Mouse (Mus musculus) cerebellum, adult 9-11 months (tissue): Measurements from ENCODE around the gene Slc25a48.

Experiments
- DNase-seq: peaks from one replicate; pipeline ENCODE4 v3.0.0; 2022

The Slc25a48 gene

GRCm38 (mm10) chr13:56450035-56450434 lies 11.9 kb downstream of the Slc25a48 start:
- no peak for DNase-seq

GRCm38 (mm10) chr13:56458001-56458400 lies 19.8 kb downstream of the Slc25a48 start:
- no peak for DNase-seq

- DNase-seq: no peak
These were observed 23.3 kb downstream of the Slc25a48 start for GRCm38 (mm10) chr13:56461460-56461859.

GRCm38 (mm10) chr13:56462791-56463190 lies 24.6 kb downstream of the Slc25a48 start:
- no peak for DNase-seq

- no peak for DNase-seq
These were observed 25.1 kb downstream of the Slc25a48 start for GRCm38 (mm10) chr13:56463261-56463660.

- DNase-seq: no peak
These were observed 25.6 kb downstream of the Slc25a48 start for GRCm38 (mm10) chr13:56463750-56464149.

GRCm38 (mm10) chr13:56467786-56468185 lies 29.6 kb downstream of the Slc25a48 start:
- no peak for DNase-seq

GRCm38 (mm10) chr13:56468536-56468935 lies 30.4 kb downstream of the Slc25a48 start:
- no peak for DNase-seq

- no peak for DNase-seq
These were observed 33.1 kb downstream of the Slc25a48 start for GRCm38 (mm10) chr13:56471211-56471610.

- no peak for DNase-seq
These were observed 33.8 kb downstream of the Slc25a48 start for GRCm38 (mm10) chr13:56471951-56472350.

- no peak for DNase-seq
These were observed 34.5 kb downstream of the Slc25a48 start for GRCm38 (mm10) chr13:56472661-56473060.

GRCm38 (mm10) chr13:56475363-56475762 lies 37.2 kb downstream of the Slc25a48 start:
- peak; percentile 41 for DNase-seq

GRCm38 (mm10) chr13:56476790-56477189 lies 38.6 kb downstream of the Slc25a48 start:
- no peak for DNase-seq

GRCm38 (mm10) chr13:56477271-56477670 lies 39.1 kb downstream of the Slc25a48 start:
- DNase-seq: no peak

GRCm38 (mm10) chr13:56478027-56478426 lies 39.9 kb downstream of the Slc25a48 start:
- no peak for DNase-seq

- no peak for DNase-seq
These were observed 44.0 kb downstream of the Slc25a48 start, which contains the start of gene Il9 for GRCm38 (mm10) chr13:56482146-56482545. Il9 (minus strand) TSS chr13:56482246.

- DNase-seq: no peak
These were observed 49.9 kb downstream of the Slc25a48 start for GRCm38 (mm10) chr13:56488012-56488411.

- no peak for DNase-seq
These were observed 56.3 kb downstream of the Slc25a48 start for GRCm38 (mm10) chr13:56494440-56494839.

- DNase-seq: no peak
These were observed 62.0 kb downstream of the Slc25a48 start for GRCm38 (mm10) chr13:56500132-56500531.

- no peak for DNase-seq
These were observed 62.5 kb downstream of the Slc25a48 start for GRCm38 (mm10) chr13:56500636-56501035.

- peak; percentile 30 for DNase-seq
These were observed 63.8 kb downstream of the Slc25a48 start for GRCm38 (mm10) chr13:56501866-56502420.

GRCm38 (mm10) chr13:56506871-56507496 lies 68.8 kb downstream of the Slc25a48 start:
- DNase-seq: no peak

- no peak for DNase-seq
These were observed 71.6 kb downstream of the Slc25a48 start for GRCm38 (mm10) chr13:56509796-56510195.

GRCm38 (mm10) chr13:56513595-56513994 lies 75.4 kb downstream of the Slc25a48 start:
- no peak for DNase-seq

GRCm38 (mm10) chr13:56516311-56516710 lies 78.2 kb downstream of the Slc25a48 start:
- DNase-seq: no peak
